Mouse (Mus musculus) kidney, postnatal 14 days (tissue): ENCODE measurements around the gene Tsga13.

Experiments used
- DNase-seq: peaks from one replicate; pipeline ENCODE4 v3.0.0; 2022; ENCODE audit warnings: mixed read lengths

The Tsga13 gene

DNA sequence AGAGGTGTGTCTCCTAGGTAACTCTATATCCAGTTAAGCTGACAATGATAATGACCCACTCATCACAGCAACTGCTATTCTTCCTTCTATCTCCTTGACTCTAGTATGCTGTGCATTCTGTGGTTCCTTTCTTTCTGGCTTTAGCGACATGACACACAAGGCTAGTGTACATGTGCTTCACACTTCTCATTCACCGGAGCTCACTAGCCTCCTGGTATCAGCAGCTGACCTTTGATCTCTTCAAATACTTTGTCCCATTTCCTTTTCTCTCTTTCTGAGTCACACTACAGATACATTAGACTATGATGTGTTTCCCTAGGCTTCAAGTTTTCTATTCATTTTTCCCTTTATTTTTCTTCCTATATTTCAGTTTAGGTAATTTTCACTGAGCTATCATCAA lies 60.2 kb downstream of the Tsga13 start:
- DNase-seq, result no peak

DNA sequence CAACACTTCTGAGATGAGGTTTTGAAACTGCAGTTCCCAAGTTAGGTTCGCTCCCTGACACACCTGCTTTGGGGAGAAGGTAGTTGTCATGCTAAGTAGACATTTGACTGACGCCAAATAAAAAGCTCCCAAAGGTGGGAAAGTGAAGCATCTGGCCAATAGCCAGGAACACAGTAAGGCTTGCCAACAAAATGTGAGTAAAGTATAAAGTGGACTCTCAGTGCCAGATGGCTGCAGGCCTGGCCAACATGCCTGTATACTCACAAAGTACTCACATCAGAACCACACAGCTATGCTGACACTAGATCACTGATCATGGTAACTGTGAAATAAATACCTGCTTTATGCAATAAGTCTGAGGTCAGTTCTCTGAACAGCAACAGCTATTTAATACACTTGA lies 65.6 kb downstream of the Tsga13 start:
- DNase-seq, result peak; percentile 5
